Comparison of ENCODE assay signal across 8 mouse cellular contexts in genomic region chr8:71672168-71672735, GRCm38 (mm10). TPM values are rescaled to one million over a fixed set of nuclear protein-coding genes. Genes with fewer than 3 reads are reported as not detected.
DNase-seq lines count a peak whose midpoint lies in the region; ATAC-seq and TF ChIP-seq lines count a peak whose summit lies in the region.

No protein-coding gene starts in this region.

- H3K79me2 ChIP-seq in myocyte (ENCODE audit: control insufficient read depth, insufficient read depth) = no peaks in the 10 kb centered on the region

- H3K4me2 ChIP-seq in kidney, embryonic 14.5 days (replicated peaks; ENCODE audit: low read depth, low read length) = peak overlapping the region; percentile 90
- H3K4me2 ChIP-seq in embryonic facial prominence, embryonic 13.5 days = peak overlapping the region; percentile 98
- peak overlapping the region; percentile 86 for H3K4me2 ChIP-seq in intestine, embryonic 15.5 days (replicated peaks)
- peak overlapping the region; percentile 85 for H3K4me2 ChIP-seq in myocyte (ENCODE audit: low read depth)

- no peak overlapping the region for H3K27ac ChIP-seq in kidney, embryonic 14.5 days (ENCODE audit: low read depth, low read length)
- H3K27ac ChIP-seq in embryonic facial prominence, embryonic 13.5 days = no peak overlapping the region
- peak overlapping the region; percentile 6; the same call in 1 of the 2 replicates for H3K27ac ChIP-seq in intestine, embryonic 15.5 days
- no peak overlapping the region for H3K27ac ChIP-seq in thymus, adult 2 months (ENCODE audit: control insufficient read depth, insufficient read depth, low read length)

- H3K4me3 ChIP-seq in kidney, embryonic 14.5 days (ENCODE audit: low read length) = peak overlapping the region; percentile 43; the same call in 1 of the 2 replicates
- peak overlapping the region; percentile 55 for H3K4me3 ChIP-seq in embryonic facial prominence, embryonic 13.5 days
- no peak overlapping the region for H3K4me3 ChIP-seq in intestine, embryonic 15.5 days (replicated peaks)
- peak overlapping the region; percentile 44 for H3K4me3 ChIP-seq in myocyte
- no peak overlapping the region for H3K4me3 ChIP-seq in thymus, adult 2 months (ENCODE audit: control insufficient read depth, insufficient read depth, low read length)

- no peak for DNase-seq in kidney, postnatal 4 days
- no peak for DNase-seq in urinary bladder, postnatal 25 days (ENCODE audit: low spot score)
- DNase-seq in adrenal gland, postnatal 25 days = no peak
- DNase-seq in thymus, adult 2 months = no peak

- H3K9ac ChIP-seq in kidney, embryonic 14.5 days (ENCODE audit: low read depth, low read length) = no peak overlapping the region
- peak overlapping the region; percentile 64 for H3K9ac ChIP-seq in embryonic facial prominence, embryonic 13.5 days
- no peak overlapping the region for H3K9ac ChIP-seq in intestine, embryonic 15.5 days

- ATAC-seq in kidney, embryonic 14.5 days (ENCODE audit: low FRiP score, low TSS enrichment) = no peak
- no peak for ATAC-seq in embryonic facial prominence, embryonic 13.5 days (ENCODE audit: insufficient number of reproducible peaks, insufficient read depth, low FRiP score, low TSS enrichment, low read depth)
- ATAC-seq in intestine, embryonic 15.5 days = no peak

- H3ac ChIP-seq in myocyte (ENCODE audit: control insufficient read depth, insufficient read length) = no peak overlapping the region

- peaks cover 33% of the 10 kb centered on the region; the same call in 1 of the 2 replicates for H3K4me1 ChIP-seq in kidney, embryonic 14.5 days (ENCODE audit: control insufficient read depth, insufficient read depth, low read length)
- H3K4me1 ChIP-seq in embryonic facial prominence, embryonic 13.5 days = peaks cover 32% of the 10 kb centered on the region
- H3K4me1 ChIP-seq in intestine, embryonic 15.5 days (replicated peaks) = peaks cover 30% of the 10 kb centered on the region
- peaks cover 39% of the 10 kb centered on the region for H3K4me1 ChIP-seq in thymus, adult 2 months (replicated peaks; ENCODE audit: control insufficient read depth, insufficient read depth, low read length)

- no peaks in the 10 kb centered on the region for H3K9me3 ChIP-seq in kidney, embryonic 14.5 days (ENCODE audit: control insufficient read depth, low read length)
- H3K9me3 ChIP-seq in embryonic facial prominence, embryonic 13.5 days = no peaks in the 10 kb centered on the region
- no peaks in the 10 kb centered on the region for H3K9me3 ChIP-seq in intestine, embryonic 15.5 days

- H3K27me3 ChIP-seq in kidney, embryonic 14.5 days (ENCODE audit: control insufficient read depth, insufficient read depth, low read length) = peaks cover 49% of the 10 kb centered on the region
- H3K27me3 ChIP-seq in embryonic facial prominence, embryonic 13.5 days = peaks cover 56% of the 10 kb centered on the region
- H3K27me3 ChIP-seq in intestine, embryonic 15.5 days (replicated peaks) = peaks cover 11% of the 10 kb centered on the region
- H3K27me3 ChIP-seq in myocyte (ENCODE audit: control insufficient read depth, insufficient read depth, insufficient read length) = no peaks in the 10 kb centered on the region
- H3K27me3 ChIP-seq in thymus, adult 2 months (ENCODE audit: control insufficient read depth, insufficient read depth, low read length) = no peaks in the 10 kb centered on the region; the same call in 1 of the 2 replicates

- TF ChIP-seq CTCF in thymus, adult 2 months (IDR thresholded peaks at IDR 0.05; ENCODE audit: borderline replicate concordance, control insufficient read depth, extremely low read depth, insufficient read depth, low read length, poor library complexity) = no peak

- no peaks in the 10 kb centered on the region for H3K36me3 ChIP-seq in kidney, embryonic 14.5 days (ENCODE audit: control insufficient read depth, insufficient read depth, low read length)
- no peaks in the 10 kb centered on the region for H3K36me3 ChIP-seq in embryonic facial prominence, embryonic 13.5 days
- no peaks in the 10 kb centered on the region for H3K36me3 ChIP-seq in intestine, embryonic 15.5 days
- no peaks in the 10 kb centered on the region for H3K36me3 ChIP-seq in myocyte (ENCODE audit: control insufficient read depth, insufficient read depth)
- H3K36me3 ChIP-seq in thymus, adult 2 months (ENCODE audit: control insufficient read depth, insufficient read depth, low read length) = no peaks in the 10 kb centered on the region

- no peak for TF ChIP-seq POLR2A in myocyte (IDR thresholded peaks at IDR 0.05; ENCODE audit: insufficient read length, low read depth)
- no peak for TF ChIP-seq POLR2A in thymus, adult 2 months (IDR thresholded peaks at IDR 0.05; ENCODE audit: control insufficient read depth, extremely low read depth, insufficient read depth, low read length, poor library complexity)

- WGBS in kidney, embryonic 14.5 days = 50% methylated on average over 6 of the region's 6 CpGs
- 53% methylated on average over 6 of the region's 6 CpGs for WGBS in embryonic facial prominence, embryonic 13.5 days
- WGBS in intestine, embryonic 15.5 days = 55% methylated on average over 6 of the region's 6 CpGs
- 80% methylated on average over 6 of the region's 6 CpGs for WGBS in thymus, adult 2 months

TF ChIP-seq in myocyte, 11 proteins besides CTCF, POLR2A, EP300 and RAD21:
- TF ChIP-seq E2F4 (IDR thresholded peaks at IDR 0.05; ENCODE audit: insufficient read depth) (no peak), MYOG (IDR thresholded peaks at IDR 0.05; ENCODE audit: control insufficient read depth in 1 of 3, insufficient read depth in 1 of 3, insufficient read length in 2 of 3, low read depth in 2 of 3) (no peak)

RNA-seq across cellular contexts. Expression of gene Unc13a, which starts 0.7 kb away (rescaled TPM):
- 0.50 and 0.53 TPM in 2 replicates for polyA plus RNA-seq in kidney, embryonic 14.5 days (2014; fragmentation: Nextera tagmentation; extraction: Ambion mirVana)
- polyA plus RNA-seq in embryonic facial prominence, embryonic 13.5 days (2015; fragmentation: Nextera tagmentation; extraction: Ambion mirVana) = 0.87 and 1.2 TPM in 2 replicates
- 1.3 and 1.5 TPM in 2 replicates for polyA plus RNA-seq in intestine, embryonic 15.5 days (2015; fragmentation: Nextera tagmentation; extraction: Ambion mirVana)
- 4.6 TPM for polyA plus RNA-seq in myocyte (2012; fragmentation: generic; extraction: Trizol)
- total RNA-seq in adrenal gland, postnatal 25 days (2021) = 8.3 and 8.4 TPM in 2 replicates
- polyA plus RNA-seq in thymus, adult 2 months (2012; rRNA removed) = 1.6 and 2.0 TPM in 2 replicates

RNA-seq across cellular contexts. Expression of gene Jak3, which starts 3.8 kb away (rescaled TPM):
- 3.0 and 5.2 TPM in 2 replicates for polyA plus RNA-seq in kidney, embryonic 14.5 days (2014; fragmentation: Nextera tagmentation; extraction: Ambion mirVana)
- 3.7 and 3.9 TPM in 2 replicates for polyA plus RNA-seq in embryonic facial prominence, embryonic 13.5 days (2015; fragmentation: Nextera tagmentation; extraction: Ambion mirVana)
- polyA plus RNA-seq in intestine, embryonic 15.5 days (2015; fragmentation: Nextera tagmentation; extraction: Ambion mirVana) = 9.0 and 9.2 TPM in 2 replicates
- polyA plus RNA-seq in myocyte (2012; fragmentation: generic; extraction: Trizol) = 1.5 TPM
- total RNA-seq in adrenal gland, postnatal 25 days (2021) = 11.7 and 14.3 TPM in 2 replicates
- polyA plus RNA-seq in thymus, adult 2 months (2012; rRNA removed) = 68.0 and 77.5 TPM in 2 replicates

RNA-seq across cellular contexts. Expression of gene Insl3, which starts 16.8 kb away (rescaled TPM):
- 1.2 TPM in 1 of 2 replicates, not detected in the other for polyA plus RNA-seq in kidney, embryonic 14.5 days (2014; fragmentation: Nextera tagmentation; extraction: Ambion mirVana)
- polyA plus RNA-seq in embryonic facial prominence, embryonic 13.5 days (2015; fragmentation: Nextera tagmentation; extraction: Ambion mirVana) = 0.89 TPM in 1 of 2 replicates, not detected in the other
- polyA plus RNA-seq in intestine, embryonic 15.5 days (2015; fragmentation: Nextera tagmentation; extraction: Ambion mirVana) = 1.2 and 1.9 TPM in 2 replicates
- polyA plus RNA-seq in myocyte (2012; fragmentation: generic; extraction: Trizol) = 0.13 TPM
- total RNA-seq in adrenal gland, postnatal 25 days (2021) = 6.1 and 7.8 TPM in 2 replicates
- 42.6 and 56.8 TPM in 2 replicates for polyA plus RNA-seq in thymus, adult 2 months (2012; rRNA removed)

RNA-seq across cellular contexts. Expression of gene B3gnt3, which starts 29.3 kb away (rescaled TPM):
- polyA plus RNA-seq in kidney, embryonic 14.5 days (2014; fragmentation: Nextera tagmentation; extraction: Ambion mirVana) = 1.1 and 1.6 TPM in 2 replicates
- 0.63 and 0.89 TPM in 2 replicates for polyA plus RNA-seq in embryonic facial prominence, embryonic 13.5 days (2015; fragmentation: Nextera tagmentation; extraction: Ambion mirVana)
- 16.0 and 17.0 TPM in 2 replicates for polyA plus RNA-seq in intestine, embryonic 15.5 days (2015; fragmentation: Nextera tagmentation; extraction: Ambion mirVana)
- polyA plus RNA-seq in myocyte (2012; fragmentation: generic; extraction: Trizol) = 0.01 TPM
- 3.7 and 4.8 TPM in 2 replicates for total RNA-seq in adrenal gland, postnatal 25 days (2021)
- polyA plus RNA-seq in thymus, adult 2 months (2012; rRNA removed) = 6.3 and 6.9 TPM in 2 replicates

RNA-seq across cellular contexts. Expression of gene Fcho1, which starts 53.3 kb away (rescaled TPM):
- 5.5 and 6.5 TPM in 2 replicates for polyA plus RNA-seq in kidney, embryonic 14.5 days (2014; fragmentation: Nextera tagmentation; extraction: Ambion mirVana)
- 4.3 and 5.5 TPM in 2 replicates for polyA plus RNA-seq in embryonic facial prominence, embryonic 13.5 days (2015; fragmentation: Nextera tagmentation; extraction: Ambion mirVana)
- polyA plus RNA-seq in intestine, embryonic 15.5 days (2015; fragmentation: Nextera tagmentation; extraction: Ambion mirVana) = 5.3 and 7.1 TPM in 2 replicates
- not detected for polyA plus RNA-seq in myocyte (2012; fragmentation: generic; extraction: Trizol)
- total RNA-seq in adrenal gland, postnatal 25 days (2021) = 2.2 and 2.6 TPM in 2 replicates
- 767 and 809 TPM in 2 replicates for polyA plus RNA-seq in thymus, adult 2 months (2012; rRNA removed)

Comparison
In these comparisons a context has a peak if more than half of its experiments do, and no peak if none do; other contexts are left out.
1. H3K4me3 ChIP-seq: peak in kidney, embryonic 14.5 days (single experiment), embryonic facial prominence, embryonic 13.5 days (single experiment) and myocyte (single experiment); none in intestine, embryonic 15.5 days (single experiment) and thymus, adult 2 months (single experiment).
2. RNA of gene Insl3, which starts 16.8 kb away (polyA plus RNA-seq): 42.6 to 56.8 TPM in thymus, adult 2 months; 1.2 TPM in kidney, embryonic 14.5 days, 1.2 to 1.9 TPM in intestine, embryonic 15.5 days, 0.89 TPM in embryonic facial prominence, embryonic 13.5 days and 0.13 TPM in myocyte (single experiment); every median in the first group is over 10 times any median in the second.
3. Peak in every context shown above with its lines, with median percentiles within 50 percentile points of each other: H3K4me2 ChIP-seq.